Mouse (Mus musculus) brain, embryonic 18.5 days (tissue): ENCODE results near the gene Cst7.
A peak's percentile ranks its signal among the peaks of the same experiment; 100 is the strongest.
"Not testable (repeated sequence)": the region's sequence is repeated elsewhere in the genome, so short reads cannot be mapped to it uniquely, and the experiment has no call there.

Experiments
- DNase-seq: peaks from one replicate; pipeline ENCODE4 v3.0.0-alpha.2; 2012; ENCODE audit warnings: low read depth, low spot score

The Cst7 gene

DNA sequence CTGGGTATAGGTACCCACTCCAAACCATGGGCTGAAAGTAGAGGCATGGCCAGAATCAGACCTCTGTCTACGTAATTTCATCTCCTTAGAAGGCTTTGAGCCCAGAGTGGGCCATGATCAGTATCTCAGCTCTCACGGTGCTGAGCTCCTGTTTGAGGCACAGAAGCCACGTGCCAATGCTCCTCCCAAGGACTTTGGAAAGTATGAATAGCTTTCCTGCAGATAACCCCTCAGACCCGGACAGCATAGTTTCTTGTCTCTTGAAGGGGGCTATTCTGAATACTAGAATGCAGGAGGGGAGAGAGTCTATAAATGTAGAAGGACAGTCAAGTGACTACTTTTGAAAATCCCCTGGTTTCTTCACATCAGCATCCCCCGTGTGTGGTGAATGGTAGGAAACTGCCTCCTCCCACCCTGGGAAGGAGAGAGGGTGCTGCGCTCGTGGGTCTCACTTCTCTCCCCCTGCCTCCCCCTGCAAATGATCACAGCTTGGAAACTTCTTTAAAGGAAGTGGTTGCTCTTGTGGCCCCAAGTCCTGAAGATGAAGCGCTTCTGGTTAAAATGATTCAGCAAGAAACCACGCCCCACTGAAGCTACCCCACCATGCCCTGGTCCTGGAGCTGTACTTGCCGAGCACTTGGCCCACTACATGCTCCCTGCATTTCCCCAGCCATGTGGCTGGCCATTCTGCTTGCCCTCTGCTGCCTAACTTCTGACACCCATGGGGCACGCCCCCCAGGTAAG lies at the start of gene Cst7:
Cst7 (plus strand) TSS at position 569 of the 744 bp plus-strand sequence.
- no peak for DNase-seq

DNA sequence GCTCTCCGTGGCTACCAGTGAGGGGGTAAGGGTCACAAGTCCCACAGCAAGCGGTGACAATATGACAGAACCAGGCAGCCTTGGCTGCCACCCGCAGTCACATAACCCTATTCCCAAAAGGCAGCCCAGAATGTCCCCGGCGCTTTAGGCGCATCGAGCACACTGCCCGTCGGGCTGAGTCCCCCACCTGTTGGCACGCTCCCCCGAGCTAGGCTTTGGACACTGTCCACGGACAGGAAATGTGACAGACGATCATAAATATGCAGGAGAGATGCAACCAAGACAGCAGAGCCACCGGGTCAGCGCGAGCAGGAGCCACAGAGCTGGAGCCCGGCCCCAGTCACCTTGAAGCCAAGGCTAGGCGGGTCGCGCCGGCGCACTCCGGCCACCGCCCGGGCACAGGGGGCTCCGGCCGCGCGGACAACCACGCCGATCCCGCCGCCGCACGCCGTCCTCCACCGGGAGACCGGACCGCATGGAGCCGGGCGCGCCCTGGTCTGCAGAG lies 44.5 kb upstream of the Cst7 start:
- DNase-seq, result no peak

GRCm38 (mm10) chr2:150549576-150549975 lies 20.6 kb upstream of the Cst7 start:
- DNase-seq, result not testable (repeated sequence)

DNA sequence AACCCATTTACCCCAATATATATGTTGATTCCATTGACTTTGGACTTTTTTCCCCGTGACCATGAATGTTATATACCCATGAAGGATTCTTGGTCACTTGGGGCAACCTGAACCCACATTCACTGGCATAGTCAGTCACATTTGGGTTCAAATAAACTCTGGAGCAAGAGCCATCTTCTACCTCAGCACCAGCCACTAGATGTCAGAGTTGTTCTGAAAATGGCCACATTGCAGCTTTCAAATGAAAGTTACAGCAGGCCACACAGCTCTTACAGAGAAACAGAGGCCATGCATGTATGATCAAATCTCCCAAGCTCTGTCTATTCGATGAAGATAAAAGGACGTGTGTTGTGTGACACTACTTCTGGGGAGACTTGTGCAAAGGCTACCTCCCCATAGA lies 11.6 kb upstream of the Cst7 start:
- DNase-seq, result no peak

GRCm38 (mm10) chr2:150567051-150567450 lies 3.2 kb upstream of the Cst7 start:
- DNase-seq, result no peak

- DNase-seq, result no peak
These were observed 546 bp downstream of the Cst7 start for GRCm38 (mm10) chr2:150570761-150571160.

- DNase-seq, result no peak
These were observed 2.2 kb downstream of the Cst7 start for GRCm38 (mm10) chr2:150572463-150572862.

DNA sequence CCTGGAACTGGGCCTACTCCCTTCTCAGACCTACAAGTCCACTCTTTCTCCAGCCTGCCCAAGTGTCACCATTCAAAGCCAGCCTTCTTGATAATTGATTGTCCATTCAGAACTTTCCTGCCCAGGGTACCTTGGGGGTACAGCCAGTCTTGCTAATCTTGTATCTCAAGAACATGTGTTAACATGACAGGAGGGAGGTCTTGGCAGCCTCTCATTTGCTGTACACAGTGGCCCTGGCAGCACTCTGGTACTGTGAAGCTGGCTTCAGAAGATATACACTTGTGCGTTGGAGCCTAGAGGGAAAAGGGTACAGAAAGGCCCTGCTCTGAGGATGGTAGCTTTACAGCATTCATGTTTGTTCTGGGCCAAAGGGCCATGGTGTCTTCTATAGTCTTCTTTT lies 6.0 kb downstream of the Cst7 start:
- no peak for DNase-seq

DNA sequence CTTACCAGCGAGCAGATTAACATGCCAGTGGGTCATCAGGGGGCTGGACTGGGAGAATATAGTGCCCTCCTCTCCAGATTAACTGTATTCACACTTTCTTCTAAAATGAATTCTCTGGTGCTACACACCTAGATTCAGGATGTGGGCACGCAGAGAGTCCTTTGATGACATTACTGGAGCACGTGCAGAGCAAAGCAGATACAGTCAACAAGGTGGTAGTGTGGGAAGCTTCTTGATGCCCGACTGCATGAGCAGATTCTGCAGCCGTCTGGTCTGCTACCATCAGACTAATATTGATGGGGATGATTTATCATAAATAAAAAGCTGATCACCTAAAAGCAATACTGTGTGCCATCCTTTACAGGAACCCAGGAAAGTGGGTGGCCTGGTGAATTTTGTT lies 8.4 kb downstream of the Cst7 start:
- DNase-seq, result no peak

DNA sequence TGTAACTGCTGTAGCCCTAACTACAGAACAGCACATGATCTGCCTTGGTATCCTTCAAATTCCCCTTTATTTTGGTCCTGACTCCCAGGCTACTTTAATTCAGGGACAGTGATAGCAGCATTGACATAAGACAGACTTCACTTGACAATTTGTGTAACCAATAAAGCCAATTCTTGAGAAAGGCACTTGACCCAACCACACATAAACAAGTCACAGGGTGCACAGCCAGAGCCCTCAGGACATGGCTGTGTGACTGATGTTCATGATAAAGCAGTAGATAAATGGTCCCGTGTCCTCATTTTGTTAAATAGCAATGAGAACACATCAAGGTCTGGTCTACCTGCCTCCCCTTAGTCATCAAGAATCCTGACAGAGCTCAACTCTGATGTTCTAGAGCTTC lies 9.4 kb downstream of the Cst7 start:
- DNase-seq, result no peak

DNA sequence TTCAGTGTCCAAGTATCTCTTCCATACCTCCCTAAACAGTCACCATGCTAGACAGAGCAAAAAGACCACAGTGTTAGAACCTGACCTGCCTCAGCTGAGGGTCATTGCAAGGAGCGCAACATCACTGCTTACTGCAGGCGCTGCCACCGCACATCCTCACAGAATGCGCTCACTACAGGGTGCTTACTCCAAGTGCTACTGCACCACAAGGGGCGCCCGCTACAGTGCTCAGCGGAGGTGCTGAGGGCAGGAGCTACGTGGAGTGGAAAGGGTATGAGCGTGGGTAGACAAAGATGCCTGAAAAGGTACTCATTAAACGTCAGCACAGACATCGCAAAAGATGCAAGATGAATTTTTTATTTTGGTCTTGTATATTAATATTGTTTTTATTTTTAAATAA lies 18.9 kb downstream of the Cst7 start:
- DNase-seq, result no peak

DNA sequence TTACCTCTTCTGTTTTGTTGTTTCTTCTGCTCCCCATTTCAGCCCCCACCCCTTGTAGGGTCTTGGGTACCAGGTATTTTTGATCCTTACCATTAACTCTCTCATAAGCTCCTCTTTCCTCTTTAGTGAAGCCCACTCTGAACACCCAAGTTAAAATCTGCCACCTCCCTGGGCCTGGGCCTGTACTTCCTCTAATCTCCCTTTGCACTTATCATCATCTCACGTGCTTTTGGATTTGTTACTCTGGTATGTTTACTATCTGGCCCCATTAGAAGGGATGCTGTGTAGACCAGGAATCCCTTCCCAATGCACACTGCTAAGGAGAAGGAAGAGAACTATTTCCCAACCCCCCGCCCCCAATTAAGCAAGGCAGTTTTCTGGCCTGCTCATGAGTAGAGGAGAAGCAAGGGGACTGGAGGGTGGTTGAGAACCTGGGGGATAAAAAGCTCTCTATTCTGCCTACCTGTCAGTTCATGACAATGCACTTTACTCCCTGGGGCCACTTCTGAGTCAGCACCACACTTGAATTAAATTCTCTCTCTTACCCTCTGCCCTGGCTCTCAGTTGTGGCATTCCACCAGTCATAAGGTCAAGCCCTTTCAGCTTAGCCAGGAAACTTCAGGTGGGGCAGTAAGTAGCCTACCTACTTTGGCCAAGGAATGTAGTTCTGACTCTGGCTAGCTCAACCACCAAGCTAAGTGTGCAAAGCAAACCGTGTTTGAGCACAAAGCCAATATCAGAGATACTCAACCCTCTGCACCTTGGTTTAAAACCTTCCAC lies 25.4 kb downstream of the Cst7 start:
- DNase-seq, result no peak

GRCm38 (mm10) chr2:150600263-150600662 lies 30.0 kb downstream of the Cst7 start:
- no peak for DNase-seq

GRCm38 (mm10) chr2:150602166-150602565 lies 32.0 kb downstream of the Cst7 start:
- DNase-seq, result no peak

DNA sequence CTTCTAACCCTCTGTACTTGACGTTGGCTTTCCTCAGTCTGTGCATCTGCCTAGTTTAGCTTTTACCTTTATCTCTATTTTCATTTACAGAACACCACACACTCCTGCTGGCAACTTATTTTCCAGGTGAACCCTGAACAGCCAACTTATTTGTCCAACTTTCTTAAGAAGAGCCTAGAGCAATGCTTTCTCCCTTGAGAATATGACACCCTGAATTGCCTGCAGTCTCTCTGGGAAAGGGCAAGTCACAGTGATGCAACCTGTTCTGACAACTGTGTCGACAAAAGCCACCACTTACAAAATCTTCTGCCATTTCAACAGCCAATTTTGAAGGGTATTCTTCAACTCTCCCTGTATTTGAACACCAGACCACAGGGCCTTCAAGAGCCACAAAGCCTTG lies 34.6 kb downstream of the Cst7 start:
- no peak for DNase-seq

GRCm38 (mm10) chr2:150607086-150607485 lies 36.9 kb downstream of the Cst7 start:
- no peak for DNase-seq

DNA sequence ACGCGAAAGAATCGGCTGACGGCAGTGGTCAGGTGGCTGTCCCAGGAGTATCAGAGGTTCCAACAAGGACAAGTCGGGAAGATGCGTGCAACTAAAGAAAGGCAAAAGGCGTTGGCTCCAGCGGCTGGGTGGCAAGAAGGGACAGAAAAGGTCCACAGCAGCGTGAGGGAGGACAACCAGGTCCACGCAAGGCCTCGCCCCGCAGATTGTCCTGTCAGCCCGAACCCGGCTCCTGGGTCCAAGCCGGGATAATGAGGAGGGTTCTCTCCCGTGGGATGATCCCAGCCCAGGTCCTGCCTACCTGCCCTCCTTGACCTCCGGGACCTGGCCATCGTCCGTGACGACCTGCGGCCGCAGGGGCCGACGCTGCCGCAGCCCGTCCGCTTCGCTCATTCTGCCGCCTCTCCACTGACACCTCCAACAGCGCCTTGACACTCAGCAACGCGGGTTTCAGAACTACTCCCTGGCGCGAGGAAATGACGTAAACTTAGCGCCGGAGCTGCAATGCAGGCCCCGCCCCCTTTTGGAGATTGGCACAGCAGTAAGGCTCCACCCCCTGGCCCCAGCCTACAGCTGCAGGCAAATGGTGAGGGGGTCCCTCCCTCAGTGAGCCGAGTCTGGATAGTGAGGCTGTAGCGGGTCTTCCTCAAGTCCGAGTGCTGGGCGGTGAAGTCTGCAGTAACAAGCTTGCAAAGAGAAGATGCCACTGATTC lies 38.0 kb downstream of the Cst7 start, which contains the start of gene Apmap:
Apmap (minus strand) TSS at position 481 of the 713 bp plus-strand sequence.
- peak; percentile 91 for DNase-seq

DNA sequence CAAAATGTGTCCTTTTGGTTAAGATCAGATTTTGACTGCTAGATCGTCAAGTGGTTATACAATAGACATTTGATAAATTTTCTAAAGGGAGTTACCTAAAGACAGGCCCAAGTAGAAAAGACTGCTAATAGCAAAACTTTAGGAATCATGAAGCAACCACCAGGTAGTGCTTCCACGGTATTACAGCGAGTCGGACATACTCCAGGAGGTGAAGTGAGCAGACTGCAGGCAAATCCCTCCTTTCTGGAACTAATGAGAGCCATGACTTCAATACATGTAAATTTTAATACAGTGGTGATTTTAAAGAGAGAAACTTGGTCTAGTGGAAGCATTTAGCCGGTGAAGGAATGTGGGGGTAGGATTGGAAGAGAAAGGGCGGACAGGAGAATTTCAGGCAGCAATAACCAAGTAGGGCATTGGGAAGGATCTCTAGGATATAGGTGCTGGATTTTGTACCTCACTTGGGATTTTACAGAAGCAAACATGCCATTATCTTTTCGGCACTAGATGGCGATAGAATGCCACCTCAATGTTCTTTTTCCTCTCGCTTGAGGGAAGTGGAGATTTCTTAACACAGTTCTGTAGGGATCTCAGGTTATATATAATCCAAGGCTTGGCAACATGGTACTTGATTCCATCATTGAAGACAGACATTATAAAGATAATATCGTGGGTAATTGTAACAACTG lies 38.8 kb downstream of the Cst7 start:
- DNase-seq, result peak; percentile 62

GRCm38 (mm10) chr2:150610097-150610496 lies 39.9 kb downstream of the Cst7 start:
- no peak for DNase-seq

DNA sequence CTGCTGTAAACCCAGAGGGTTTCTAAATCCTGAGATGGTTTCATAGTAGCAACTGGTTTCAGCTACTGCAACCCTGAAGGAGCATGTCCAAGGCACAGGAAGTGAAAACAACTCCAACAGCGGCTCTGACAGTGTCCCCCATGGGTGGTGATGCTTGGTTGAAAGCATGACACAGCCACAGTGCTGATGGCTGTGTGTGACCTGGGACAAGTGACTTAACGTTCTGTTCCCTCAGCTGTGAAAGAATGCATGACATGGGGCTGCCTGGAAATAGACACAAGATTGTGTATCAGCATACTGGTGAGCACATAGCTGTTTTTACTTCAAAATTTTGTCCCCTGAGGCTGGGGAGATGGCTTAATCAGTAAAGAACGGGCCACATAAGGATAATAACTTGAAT lies 51.5 kb downstream of the Cst7 start:
- DNase-seq, result no peak

DNA sequence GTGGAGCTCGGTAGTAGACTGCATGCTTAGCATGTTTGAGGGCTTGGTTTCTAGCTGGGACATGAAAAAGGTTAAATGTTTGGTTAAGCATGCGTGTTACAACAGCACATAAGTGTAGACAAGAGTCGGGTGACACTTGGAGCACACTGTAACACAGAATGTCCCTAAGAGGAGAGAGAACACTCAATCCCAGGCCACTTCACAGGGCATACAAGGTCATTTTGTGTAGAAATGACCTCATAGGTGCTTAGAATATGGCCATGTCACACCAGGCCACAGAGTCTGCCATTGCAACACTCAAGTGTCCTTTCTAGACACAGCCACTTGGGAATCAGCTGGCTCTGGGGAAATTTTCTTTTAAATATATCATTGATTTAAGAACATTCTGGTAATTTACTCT lies 53.7 kb downstream of the Cst7 start:
- no peak for DNase-seq

DNA sequence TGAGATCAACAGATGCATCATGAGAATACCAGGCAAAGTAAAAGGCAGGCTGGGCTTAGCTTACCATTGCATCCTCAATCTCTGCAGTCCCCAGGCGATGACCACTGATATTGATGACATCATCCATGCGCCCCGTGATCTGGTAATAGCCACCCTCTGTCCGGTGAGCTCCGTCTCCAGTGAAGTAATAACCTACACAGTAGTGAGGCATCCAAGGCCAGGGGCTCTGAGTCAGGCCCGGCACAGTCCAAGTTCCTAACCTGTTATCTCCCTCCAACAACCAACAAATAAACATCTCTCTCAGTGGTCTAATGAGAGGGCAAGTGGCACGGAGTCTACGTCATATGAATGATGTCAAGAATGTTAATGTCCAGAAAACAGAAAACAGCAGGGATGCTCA lies 54.7 kb downstream of the Cst7 start:
- no peak for DNase-seq
